Mouse (Mus musculus) left cerebral cortex, adult 8-10 months (tissue): ENCODE results near the gene Mettl14. TPM values are rescaled to one million over a fixed set of nuclear protein-coding genes. Genes with fewer than 3 reads are reported as not detected.
"Not testable (repeated sequence)": the region's sequence is repeated elsewhere in the genome, so short reads cannot be mapped to it uniquely, and the experiment has no call there.

Source experiments
- DNase-seq, 2 experiments: peaks; one replicate each; pipeline ENCODE4 v3.0.0; 2022; ENCODE audit warnings: low spot score in 2 of 2
- total RNA-seq, 4 experiments: library from RNA; stranded (reverse); gene quantifications; 2 replicates each; pipeline ENCODE4 v1.2.4; 2022

Gene Mettl14
- total RNA-seq, 4 experiments from 2014 or later: 12.6 to 17.4 (median 13.3) TPM

GRCm38 (mm10) chr3:123366820-123367219 lies 19.1 kb downstream of the Mettl14 start:
- not testable (repeated sequence) for DNase-seq

DNA sequence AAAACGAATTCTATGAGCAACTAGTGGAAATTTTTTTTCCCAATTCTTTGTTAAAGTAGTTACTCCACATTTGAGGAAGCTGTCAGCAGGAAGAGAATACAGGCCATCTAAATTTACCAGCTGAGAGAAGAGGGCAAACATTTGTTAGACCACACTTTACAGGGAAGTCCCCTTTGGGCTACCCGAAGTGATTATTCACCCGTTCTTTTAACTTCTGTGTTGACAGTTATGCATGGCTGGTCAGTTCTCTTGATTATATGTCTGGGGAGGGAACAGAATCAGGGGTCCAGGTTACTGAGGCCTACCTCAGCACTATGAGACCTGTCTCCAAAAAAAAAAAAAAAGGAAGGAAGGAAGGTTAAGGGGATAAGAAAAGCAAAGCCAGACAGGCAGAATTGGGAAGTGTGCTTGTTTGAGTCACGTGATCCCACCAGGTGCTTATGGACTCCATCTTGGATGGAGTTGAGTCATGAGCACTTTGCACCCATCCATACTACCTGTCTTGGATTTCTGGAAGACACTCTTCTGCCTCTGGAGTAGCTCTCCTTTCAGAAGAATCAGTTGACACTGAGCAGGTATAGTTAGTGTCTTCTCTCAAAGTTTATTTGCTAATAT lies 29.4 kb downstream of the Mettl14 start:
- DNase-seq: no peak

DNA sequence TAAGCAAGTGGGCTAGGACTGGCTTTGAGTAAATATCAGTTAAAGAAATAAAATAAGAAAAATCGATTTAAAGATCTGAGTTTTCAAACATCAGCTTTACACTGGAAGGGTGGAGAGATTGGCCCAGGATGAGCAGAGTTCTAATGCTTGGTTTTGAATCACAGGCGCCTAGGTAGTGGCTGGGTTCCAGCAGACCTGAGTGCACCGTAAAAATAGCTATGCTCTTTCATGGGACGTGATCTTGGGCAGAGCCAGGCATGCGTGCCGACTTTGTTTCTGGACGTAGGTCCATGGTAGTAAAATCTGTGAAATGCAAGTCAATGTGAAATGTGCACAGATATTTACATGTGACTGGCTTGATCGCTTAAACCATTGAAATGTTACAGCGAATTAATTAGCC lies 31.5 kb downstream of the Mettl14 start:
- no peak for DNase-seq

- no peak for DNase-seq
Observed at GRCm38 (mm10) chr3:123353661-123354060, 32.2 kb downstream of the Mettl14 start.

DNA sequence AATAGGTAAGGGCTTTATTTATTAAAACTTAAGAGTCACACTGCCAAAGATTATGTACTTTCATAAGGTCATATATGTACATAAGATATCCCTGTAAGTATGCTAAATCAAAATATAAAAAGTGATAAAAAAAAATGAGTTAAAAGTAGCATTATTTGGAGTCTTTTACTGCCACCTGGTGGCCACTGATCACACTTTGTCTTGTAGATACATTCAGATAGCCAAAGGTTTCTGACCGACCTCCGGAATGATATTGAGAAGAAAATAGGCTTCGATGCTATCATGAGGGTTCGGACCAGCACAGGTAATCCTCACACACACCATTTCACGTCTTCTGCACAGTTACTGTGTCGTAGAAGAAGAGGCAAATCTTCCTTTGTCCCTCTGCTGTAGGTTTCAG lies 32.7 kb downstream of the Mettl14 start:
- no peak for DNase-seq

DNA sequence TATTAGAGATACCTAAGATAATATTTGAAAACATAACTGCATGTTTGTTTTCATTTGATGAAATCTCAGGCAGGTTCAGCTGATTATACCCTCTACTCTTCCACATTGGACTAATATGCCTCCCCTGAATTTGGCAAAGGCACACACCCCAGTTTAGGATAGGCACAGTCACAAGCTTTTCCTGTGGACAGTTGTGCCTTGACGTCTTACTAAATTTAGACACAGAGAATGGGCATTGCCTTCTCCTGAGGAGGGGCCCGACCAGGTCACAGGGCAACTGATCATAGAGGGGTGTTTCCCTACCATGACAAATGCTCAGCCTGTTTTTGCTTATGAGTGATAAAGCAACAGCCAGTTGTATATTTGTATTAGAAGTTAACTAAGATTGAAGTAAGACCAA lies 34.4 kb downstream of the Mettl14 start:
- no peak for DNase-seq

- no peak for DNase-seq
Observed at GRCm38 (mm10) chr3:123350602-123351001, 35.3 kb downstream of the Mettl14 start.

DNA sequence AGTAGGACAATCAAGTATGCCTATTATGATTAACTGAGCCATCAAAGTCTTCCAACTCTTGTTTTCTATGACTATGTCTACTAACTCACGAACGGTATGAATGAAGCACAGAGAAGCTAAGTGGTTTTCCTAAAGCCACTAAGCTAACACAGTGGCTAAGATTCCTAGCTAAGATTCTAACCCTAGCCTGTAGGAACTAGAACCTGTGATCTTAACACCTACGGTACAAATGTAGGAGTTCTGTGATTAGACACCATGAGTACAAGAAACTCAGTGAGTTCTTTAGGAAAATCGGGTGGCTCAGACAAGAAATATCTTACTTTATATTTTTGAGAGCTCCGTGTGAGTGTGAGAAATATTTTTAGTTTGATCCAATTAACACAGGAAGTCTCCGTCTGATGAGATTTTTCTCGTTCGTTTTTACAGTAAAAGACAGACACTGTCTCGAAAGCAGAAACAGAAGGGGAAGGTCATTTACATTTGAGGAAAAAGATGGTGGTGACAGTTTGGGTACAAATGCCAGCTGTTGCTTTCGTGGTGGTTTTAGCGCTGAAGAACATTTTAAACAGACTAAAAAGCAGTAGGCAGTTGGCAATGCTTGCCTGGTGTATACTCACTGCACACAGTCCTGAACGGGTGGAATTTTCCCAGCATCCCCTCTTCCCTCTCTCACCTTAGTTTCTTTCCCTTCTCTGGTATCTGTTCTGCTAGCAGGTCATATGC lies 37.7 kb downstream of the Mettl14 start:
- DNase-seq: no peak

- no peak for DNase-seq
Observed at GRCm38 (mm10) chr3:123343690-123344089, 42.2 kb downstream of the Mettl14 start.

DNA sequence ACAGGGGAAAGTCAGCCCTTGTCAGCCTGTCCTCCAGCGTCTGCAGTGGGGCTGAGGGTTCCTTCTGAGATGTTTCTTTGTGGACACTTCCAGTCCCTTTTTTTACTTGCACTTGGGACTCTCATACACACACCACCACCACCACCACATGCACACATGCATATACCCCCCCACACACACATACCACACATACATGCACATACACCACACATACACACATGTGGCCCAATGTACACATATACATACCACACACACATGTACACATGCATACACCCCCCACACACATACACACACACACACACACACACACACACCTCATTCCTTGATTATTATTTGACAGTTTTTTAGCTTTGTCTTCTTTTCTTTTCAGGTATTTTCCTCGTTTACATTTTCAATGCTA lies 44.9 kb downstream of the Mettl14 start:
- DNase-seq: no peak

- DNase-seq: no peak
Observed at GRCm38 (mm10) chr3:123338666-123339195, 47.2 kb downstream of the Mettl14 start.

GRCm38 (mm10) chr3:123337853-123338252 lies 48.1 kb downstream of the Mettl14 start:
- no peak for DNase-seq

DNA sequence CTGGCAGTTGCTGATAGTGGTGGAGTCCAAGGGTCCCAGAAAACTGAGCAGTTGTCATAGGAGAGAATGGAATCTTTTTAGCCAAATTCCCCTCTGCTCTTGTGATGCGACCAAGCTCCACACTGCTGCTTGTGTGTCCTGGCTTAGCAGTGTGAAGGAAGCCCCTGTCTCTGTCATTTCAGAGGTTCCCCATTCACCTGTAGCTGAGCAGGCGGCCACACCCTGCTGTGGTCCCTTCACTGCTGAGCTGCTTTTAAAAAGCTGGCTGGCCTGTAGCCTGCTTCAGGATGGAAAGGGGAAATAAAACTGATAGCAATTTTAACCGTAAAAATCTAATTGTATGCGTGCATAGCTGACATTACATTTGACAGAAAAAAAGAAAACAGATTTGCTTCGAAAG lies 49.0 kb downstream of the Mettl14 start:
- no peak for DNase-seq

- DNase-seq: no peak
Observed at GRCm38 (mm10) chr3:123336455-123336854, 49.5 kb downstream of the Mettl14 start.

GRCm38 (mm10) chr3:123335480-123335879 lies 50.4 kb downstream of the Mettl14 start:
- DNase-seq: no peak

DNA sequence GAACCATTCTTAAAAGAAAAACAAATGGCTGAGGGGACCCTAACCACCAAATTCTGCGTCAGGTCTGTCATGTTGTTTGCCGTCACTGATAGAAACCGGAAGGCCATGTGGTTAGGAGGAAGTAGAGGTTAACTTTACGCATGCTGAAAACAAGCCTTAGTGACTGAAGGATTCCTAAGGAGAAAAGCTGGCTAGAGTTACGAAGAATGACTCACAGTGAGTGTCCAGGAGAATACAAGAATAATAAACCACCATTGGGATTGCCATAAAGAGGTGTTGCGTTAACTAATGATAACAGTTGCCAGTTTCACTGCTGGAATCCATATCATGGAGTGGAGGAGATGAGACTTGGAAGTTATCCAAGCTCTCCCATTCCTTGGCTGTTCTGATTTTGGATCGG lies 51.0 kb downstream of the Mettl14 start:
- no peak for DNase-seq

DNA sequence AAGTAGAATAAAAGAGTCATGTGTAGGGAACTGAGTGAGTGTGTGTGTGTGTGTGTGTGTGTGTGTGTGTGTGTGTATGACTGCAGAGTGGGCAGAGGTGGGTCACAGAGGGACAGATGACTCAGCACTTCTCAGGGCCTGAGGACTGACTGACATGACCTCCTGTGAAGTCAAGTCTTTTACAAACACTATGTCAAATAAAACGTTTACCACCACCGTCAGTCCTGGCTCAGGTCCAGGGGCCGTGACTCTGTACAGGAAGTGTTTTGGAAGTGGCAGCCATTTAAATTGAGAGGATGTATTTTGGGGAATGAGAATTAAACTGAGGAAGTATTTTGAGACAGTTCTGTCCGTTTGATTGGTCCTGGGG lies 52.9 kb downstream of the Mettl14 start:
- DNase-seq: no peak

DNA sequence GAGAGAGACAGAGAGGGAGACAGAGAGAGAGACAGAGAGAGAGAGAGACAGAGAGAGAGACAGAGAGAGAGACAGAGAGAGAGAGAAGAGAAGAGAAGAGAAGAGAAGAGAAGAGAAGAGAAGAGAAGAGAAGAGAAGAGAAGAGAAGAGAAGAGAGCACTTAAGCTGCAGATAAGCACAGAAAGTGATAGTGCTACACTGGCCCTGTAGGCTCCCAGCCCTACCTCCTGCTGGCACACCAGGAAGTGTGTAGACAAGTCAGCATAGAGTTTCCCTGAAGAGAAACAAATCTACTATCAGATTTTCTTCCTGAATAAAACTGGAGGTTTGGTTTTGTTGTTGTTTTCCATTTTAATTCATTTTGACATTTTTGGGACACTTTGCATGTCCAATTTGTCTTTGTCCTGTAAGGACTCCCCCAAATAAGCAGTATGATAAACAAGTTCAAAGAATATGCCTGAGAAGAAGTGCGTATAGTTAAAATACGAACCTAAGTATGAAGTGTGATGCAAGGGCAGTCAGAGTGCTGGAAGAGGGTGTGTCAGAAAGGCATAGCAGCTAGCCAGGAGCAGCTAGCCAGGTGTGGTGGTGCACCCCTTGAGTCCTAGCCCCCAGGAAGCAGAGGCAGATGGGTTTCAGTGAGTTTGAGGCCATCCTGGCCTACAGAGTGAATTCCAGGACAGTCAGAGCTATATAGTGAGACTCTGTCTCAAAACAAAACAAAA lies 53.4 kb downstream of the Mettl14 start:
- DNase-seq: no peak

GRCm38 (mm10) chr3:123330221-123330620 lies 55.7 kb downstream of the Mettl14 start:
- no peak for DNase-seq

- DNase-seq: no peak
Observed at GRCm38 (mm10) chr3:123329251-123329650, 56.7 kb downstream of the Mettl14 start.

DNA sequence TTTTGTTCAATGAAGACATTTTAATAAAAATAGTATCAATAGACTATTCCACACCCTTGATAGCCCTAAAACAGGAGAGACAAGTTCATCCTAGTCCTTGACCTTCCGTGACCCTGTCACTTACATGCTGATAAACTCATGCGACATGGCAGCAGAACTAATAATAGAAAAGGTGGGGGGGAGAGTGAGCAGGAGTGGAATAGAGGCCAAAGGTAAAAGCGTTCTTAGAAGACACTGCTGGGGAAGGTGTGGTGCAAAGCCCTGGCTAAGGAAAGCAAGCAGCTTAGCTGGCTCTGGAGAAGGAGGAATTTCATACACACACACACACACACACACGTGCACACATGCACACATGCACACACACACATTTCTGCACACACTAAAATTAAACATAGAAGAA lies 61.6 kb downstream of the Mettl14 start:
- DNase-seq: no peak

DNA sequence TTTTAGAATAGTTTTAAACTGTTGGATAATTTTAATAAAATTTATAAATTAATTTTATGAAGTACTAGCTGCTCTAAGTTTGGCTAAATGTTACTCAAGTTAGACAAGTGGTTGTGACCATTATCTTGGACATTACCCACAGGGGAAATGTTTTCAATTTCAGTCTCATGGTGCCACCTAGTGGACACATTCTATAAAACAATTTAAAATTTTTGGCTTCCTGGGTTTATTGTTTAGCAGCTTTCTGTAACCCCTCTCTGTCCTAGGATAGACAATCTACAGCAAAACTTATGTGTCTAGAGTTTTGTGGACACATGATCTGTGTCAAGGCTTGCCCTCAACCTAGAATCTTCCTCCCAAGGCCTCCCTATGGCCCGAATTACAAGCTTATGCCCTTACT lies 63.8 kb downstream of the Mettl14 start:
- no peak for DNase-seq
